Mouse (Mus musculus) limb, embryonic 12.5 days (tissue): Measurements from ENCODE around the gene Sipa1l3. TPM values are rescaled to one million over a fixed set of nuclear protein-coding genes. Genes with fewer than 3 reads are reported as not detected.
A peak's percentile ranks its signal among the peaks of the same experiment; 100 is the strongest.

Source experiments
- ATAC-seq: fragments of 200-750 bp; cut with Nextera tagmentation; 2 replicates; pipeline ENCODE4 v1.8.0; 2017; ENCODE audit warnings: low read depth, moderate TSS enrichment; ENCODE audit not compliant: insufficient number of reproducible peaks, insufficient read depth, low FRiP score, low TSS enrichment
- H3K27ac ChIP-seq: fragments of 300-500 bp; sonication (generic); 2 replicates; pipeline ENCODE4 v1.5.1; 2016; ENCODE audit warnings: mild to moderate bottlenecking, moderate library complexity
- H3K27me3 ChIP-seq: fragments of 300-500 bp; sonication (generic); 2 replicates; pipeline ENCODE4 v1.6.1; 2016; ENCODE audit warnings: mild to moderate bottlenecking, moderate library complexity
- H3K36me3 ChIP-seq: fragments of 300-500 bp; sonication (generic); 2 replicates; pipeline ENCODE4 v1.6.1; 2016; ENCODE audit warnings: mild to moderate bottlenecking, moderate library complexity
- H3K4me1 ChIP-seq: fragments of 300-500 bp; sonication (generic); replicated peaks from 2 replicates; pipeline ENCODE4 v1.6.1; 2016
- H3K4me2 ChIP-seq: fragments of 300-500 bp; sonication (generic); 2 replicates; pipeline ENCODE4 v1.6.1; 2016; ENCODE audit warnings: mild to moderate bottlenecking, moderate library complexity
- H3K4me3 ChIP-seq: fragments of 300-500 bp; sonication (generic); replicated peaks from 2 replicates; pipeline ENCODE4 v1.5.1; 2016; ENCODE audit warnings: mild to moderate bottlenecking
- H3K9ac ChIP-seq: fragments of 300-500 bp; sonication (generic); replicated peaks from 2 replicates; pipeline ENCODE4 v1.6.1; 2016; ENCODE audit warnings: mild to moderate bottlenecking, moderate library complexity
- H3K9me3 ChIP-seq: fragments of 300-500 bp; sonication (generic); 2 replicates; pipeline ENCODE4 v1.6.1; 2016; ENCODE audit warnings: mild to moderate bottlenecking, moderate library complexity
- whole genome bisulfite sequencing: fragments of 180-500 bp; shearing (Covaris S2); methylation state at CpG from one replicate; pipeline ENCODE4 v1.1.7; 2016; 5-methylcytosine and 5-hydroxymethylcytosine counted together
- polyA plus RNA-seq: library from polyadenylated mRNA; unstranded; fragments of >200 nt; fragmentation: Nextera tagmentation; extraction: Ambion mirVana; gene quantifications from 2 replicates; pipeline ENCODE4 v1.2.1, GENCODE M21; 2016

Sipa1l3 gene
- polyA plus RNA-seq, 1 experiment from 2014 or later: 14.0 TPM

DNA sequence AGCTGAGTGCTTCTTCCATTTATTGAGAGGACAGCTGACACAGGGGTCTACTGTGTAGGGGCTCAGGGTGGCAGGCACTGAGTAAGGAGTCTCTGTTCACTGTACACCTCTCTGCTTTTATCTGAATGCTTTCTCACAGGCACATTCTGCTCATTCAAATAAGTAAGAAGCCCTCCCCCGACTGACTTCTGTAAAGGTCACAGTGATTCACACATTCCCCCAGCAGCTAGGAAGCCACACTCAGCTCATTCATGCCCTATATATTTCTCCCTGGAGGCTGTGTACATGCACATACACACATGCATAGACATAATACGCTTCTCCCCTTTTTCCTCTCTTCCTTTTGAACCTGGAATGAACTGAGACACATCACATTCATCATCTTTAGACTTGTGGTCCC is 74.4 kb downstream of the Sipa1l3 start:
- H3K4me1 ChIP-seq: peaks cover 17% of the 10 kb centered on the region
- H3K9me3 ChIP-seq: no peaks in the 10 kb centered on the region
- no peaks in the 10 kb centered on the region for H3K27me3 ChIP-seq
- H3K36me3 ChIP-seq: no peaks in the 10 kb centered on the region; the same call in 1 of the 2 replicates
- no peak overlapping the region for H3K4me2 ChIP-seq
- H3K27ac ChIP-seq: no peak overlapping the region
- H3K4me3 ChIP-seq: no peak overlapping the region
- H3K9ac ChIP-seq: no peak overlapping the region
- WGBS: 81% methylated on average over 2 of the region's 2 CpGs
- ATAC-seq: no peak

- Histone ChIP-seq H3K9me3 (peaks cover 5% of the 10 kb centered on the region; the same call in 1 of the 2 replicates), H3K27ac (no peak overlapping the region), H3K27me3 (no peaks in the 10 kb centered on the region), H3K4me2 (no peak overlapping the region), H3K4me1 (peaks cover 12% of the 10 kb centered on the region), H3K4me3 (no peak overlapping the region), H3K9ac (no peak overlapping the region), H3K36me3 (no peaks in the 10 kb centered on the region; the same call in 1 of the 2 replicates)
- no peak for ATAC-seq
- 83% methylated on average over 9 of the region's 9 CpGs for WGBS
These were observed 76.6 kb downstream of the Sipa1l3 start for GRCm38 (mm10) chr7:29441793-29442192.

GRCm38 (mm10) chr7:29441151-29441550 is 77.3 kb downstream of the Sipa1l3 start:
- no peak overlapping the region for H3K4me3 ChIP-seq
- no peaks in the 10 kb centered on the region for H3K27me3 ChIP-seq
- H3K27ac ChIP-seq: no peak overlapping the region
- no peaks in the 10 kb centered on the region; the same call in 1 of the 2 replicates for H3K36me3 ChIP-seq
- no peak overlapping the region for H3K9ac ChIP-seq
- H3K4me2 ChIP-seq: no peak overlapping the region
- WGBS: 73% methylated on average over 9 of the region's 9 CpGs
- peaks cover 15% of the 10 kb centered on the region for H3K4me1 ChIP-seq
- no peak for ATAC-seq
- H3K9me3 ChIP-seq: peaks cover 5% of the 10 kb centered on the region; the same call in 1 of the 2 replicates

DNA sequence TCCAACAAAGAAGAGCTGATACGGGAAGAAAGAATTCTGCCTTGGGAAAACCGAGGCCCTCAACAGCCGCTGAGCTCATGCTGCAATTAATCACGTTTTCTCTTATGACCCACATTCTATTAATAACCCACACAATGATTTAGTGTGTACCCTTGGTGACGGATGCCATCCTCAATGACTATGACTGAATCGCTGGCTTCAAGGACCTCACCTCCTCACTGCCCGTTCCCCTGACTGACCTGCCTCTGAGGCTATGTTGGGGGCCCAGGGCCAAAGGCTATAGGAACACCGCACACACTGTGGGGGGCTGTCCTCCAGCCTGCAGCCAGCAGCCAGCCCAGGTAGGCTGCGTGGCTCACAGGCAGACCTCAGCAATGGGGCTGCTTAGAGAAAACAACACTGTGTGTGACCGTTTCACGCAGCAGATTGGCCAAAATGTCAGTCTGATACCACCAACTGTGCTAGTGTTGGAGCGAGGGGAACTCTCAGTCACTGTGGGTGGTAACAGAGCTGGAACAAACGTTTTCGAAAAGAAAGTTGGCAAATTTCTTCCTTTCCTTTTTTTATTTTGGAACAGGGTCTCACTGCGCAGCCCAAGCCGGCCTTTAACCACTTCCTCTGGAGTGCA is 79.7 kb downstream of the Sipa1l3 start:
- Histone ChIP-seq H3K9ac (no peak overlapping the region), H3K4me2 (no peak overlapping the region), H3K27me3 (no peaks in the 10 kb centered on the region), H3K36me3 (no peaks in the 10 kb centered on the region; the same call in 1 of the 2 replicates), H3K9me3 (peaks cover 5% of the 10 kb centered on the region; the same call in 1 of the 2 replicates), H3K4me3 (no peak overlapping the region), H3K27ac (no peak overlapping the region), H3K4me1 (peaks cover 5% of the 10 kb centered on the region)
- no peak for ATAC-seq
- 85% methylated on average over 16 of the region's 16 CpGs for WGBS

GRCm38 (mm10) chr7:29438204-29438603 is 80.2 kb downstream of the Sipa1l3 start:
- Histone ChIP-seq H3K4me3 (no peak overlapping the region), H3K4me2 (no peak overlapping the region), H3K27me3 (no peaks in the 10 kb centered on the region), H3K9me3 (peaks cover 5% of the 10 kb centered on the region; the same call in 1 of the 2 replicates), H3K36me3 (no peaks in the 10 kb centered on the region; the same call in 1 of the 2 replicates), H3K9ac (no peak overlapping the region), H3K27ac (no peak overlapping the region), H3K4me1 (peaks cover 10% of the 10 kb centered on the region)
- WGBS: 95% methylated on average over 14 of the region's 14 CpGs
- no peak for ATAC-seq

GRCm38 (mm10) chr7:29437072-29437471 is 81.4 kb downstream of the Sipa1l3 start:
- no peaks in the 10 kb centered on the region; the same call in 1 of the 2 replicates for H3K36me3 ChIP-seq
- H3K9ac ChIP-seq: no peak overlapping the region
- no peaks in the 10 kb centered on the region for H3K27me3 ChIP-seq
- no peak overlapping the region for H3K4me2 ChIP-seq
- peaks cover 21% of the 10 kb centered on the region for H3K4me1 ChIP-seq
- H3K9me3 ChIP-seq: peaks cover 5% of the 10 kb centered on the region; the same call in 1 of the 2 replicates
- WGBS: 69% methylated on average over 10 of the region's 10 CpGs
- ATAC-seq: no peak
- no peak overlapping the region for H3K4me3 ChIP-seq
- H3K27ac ChIP-seq: peak overlapping the region; percentile 5; the same call in 1 of the 2 replicates

GRCm38 (mm10) chr7:29434313-29435035 is 84.0 kb downstream of the Sipa1l3 start:
- Histone ChIP-seq H3K36me3 (no peaks in the 10 kb centered on the region; the same call in 1 of the 2 replicates), H3K4me1 (peaks cover 40% of the 10 kb centered on the region), H3K27ac (no peak overlapping the region), H3K4me3 (no peak overlapping the region), H3K9ac (no peak overlapping the region), H3K4me2 (no peak overlapping the region), H3K27me3 (no peaks in the 10 kb centered on the region), H3K9me3 (peaks cover 5% of the 10 kb centered on the region; the same call in 1 of the 2 replicates)
- 91% methylated on average over 9 of the region's 9 CpGs for WGBS
- ATAC-seq: no peak

DNA sequence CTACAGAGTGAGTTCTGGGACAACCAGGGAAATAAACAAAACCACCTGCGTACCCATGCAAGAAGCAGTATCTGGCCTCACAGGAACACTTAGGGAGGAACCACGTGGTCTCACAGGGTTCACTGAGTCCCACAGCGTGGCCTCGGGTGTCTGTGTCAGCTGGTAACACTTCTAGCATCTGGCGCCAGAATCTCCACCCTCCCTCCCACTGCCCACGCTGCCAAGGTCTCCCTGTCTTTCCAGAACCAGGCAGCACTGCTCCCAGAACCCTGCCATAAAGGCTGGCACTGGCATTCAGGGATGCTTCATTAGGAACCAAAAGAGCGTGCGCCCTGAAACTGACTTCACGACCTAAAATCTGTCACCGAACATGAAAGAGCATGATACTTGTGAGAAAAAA is 84.7 kb downstream of the Sipa1l3 start:
- Histone ChIP-seq H3K27ac (no peak overlapping the region), H3K9me3 (peaks cover 5% of the 10 kb centered on the region; the same call in 1 of the 2 replicates), H3K4me2 (no peak overlapping the region), H3K36me3 (no peaks in the 10 kb centered on the region), H3K9ac (no peak overlapping the region), H3K27me3 (no peaks in the 10 kb centered on the region), H3K4me3 (no peak overlapping the region), H3K4me1 (peaks cover 40% of the 10 kb centered on the region)
- ATAC-seq: no peak
- WGBS: 72% methylated on average over 10 of the region's 10 CpGs

GRCm38 (mm10) chr7:29432947-29433553 is 85.4 kb downstream of the Sipa1l3 start:
- Histone ChIP-seq H3K9ac (no peak overlapping the region), H3K4me2 (no peak overlapping the region), H3K4me1 (peaks cover 40% of the 10 kb centered on the region), H3K4me3 (no peak overlapping the region), H3K9me3 (peaks cover 3% of the 10 kb centered on the region; the same call in 1 of the 2 replicates), H3K27ac (no peak overlapping the region), H3K36me3 (no peaks in the 10 kb centered on the region), H3K27me3 (no peaks in the 10 kb centered on the region)
- 78% methylated on average over 11 of the region's 11 CpGs for whole genome bisulfite sequencing
- ATAC-seq: no peak

- ATAC-seq: peak; percentile 56; the same call in 1 of the 2 replicates
- Histone ChIP-seq H3K9ac (no peak overlapping the region), H3K4me1 (peaks cover 40% of the 10 kb centered on the region)
These were observed 86.1 kb downstream of the Sipa1l3 start for GRCm38 (mm10) chr7:29432180-29432946.

More at GRCm38 (mm10) chr7:29432180-29432946, 86.1 kb downstream of the Sipa1l3 start:
- Histone ChIP-seq H3K27ac (no peak overlapping the region), H3K36me3 (no peaks in the 10 kb centered on the region), H3K9me3 (no peaks in the 10 kb centered on the region), H3K4me2 (no peak overlapping the region), H3K27me3 (no peaks in the 10 kb centered on the region), H3K4me3 (no peak overlapping the region)
- 26% methylated on average over 15 of the region's 15 CpGs for WGBS
